Mouse (Mus musculus) heart, postnatal 0 days (tissue): ENCODE data around the gene Abcb4.

Source experiments
- CTCF ChIP-seq: IDR thresholded peaks from 2 replicates; pipeline ENCODE4 v1.5.1; 2016; ENCODE audit warnings: antibody characterized with exemption, control low read depth, low read depth
- EP300 ChIP-seq: IDR thresholded peaks from 2 replicates; pipeline ENCODE4 v1.6.1; 2016; ENCODE audit warnings: antibody characterized with exemption, low read depth

DNA sequence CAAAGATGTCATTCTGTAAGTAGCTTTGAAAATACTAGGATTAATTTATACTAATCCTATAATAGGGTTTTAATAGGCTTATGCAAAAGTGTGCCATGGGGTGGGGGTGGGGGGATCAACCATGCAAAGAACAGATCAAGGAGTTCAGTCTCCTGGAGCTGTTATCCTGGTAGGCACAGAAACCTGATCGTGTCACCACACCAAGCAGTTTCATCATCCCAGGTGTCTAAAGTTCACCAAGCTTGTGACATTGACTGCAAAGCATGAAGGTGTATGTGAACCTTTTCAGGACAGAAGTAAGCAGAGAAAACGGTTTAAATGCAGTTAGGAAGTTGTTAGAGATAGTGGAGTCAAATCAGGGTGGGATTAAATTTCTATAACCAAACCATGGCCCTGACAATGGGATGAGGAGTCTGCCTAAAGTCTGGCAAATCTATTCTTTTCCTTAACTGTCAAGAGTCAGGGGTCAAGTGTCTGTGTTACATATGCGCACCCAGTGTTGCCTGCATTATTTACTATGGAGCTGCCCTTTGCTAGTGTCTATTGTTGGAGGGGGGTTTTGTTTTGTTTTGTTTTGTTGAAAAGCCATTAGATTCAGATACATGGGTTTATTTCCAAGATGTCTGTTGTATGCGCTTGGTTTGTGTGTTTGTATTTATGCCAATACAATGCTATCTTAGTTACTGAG lies 54.0 kb downstream of the Abcb4 start:
- TF ChIP-seq CTCF (no peak), EP300 (no peak)
